Mouse (Mus musculus) midbrain, embryonic 16.5 days (tissue): ENCODE results near the gene Opn3. TPM values are rescaled to one million over a fixed set of nuclear protein-coding genes. Genes with fewer than 3 reads are reported as not detected.

Experiments used
- ATAC-seq: fragments of 200-750 bp; cut with Nextera tagmentation; 2 replicates; pipeline ENCODE4 v1.8.0; 2017; ENCODE audit warnings: moderate TSS enrichment
- H3K27ac ChIP-seq: fragments of 300-500 bp; sonication (generic); 2 replicates; pipeline ENCODE4 v1.5.1; 2014; ENCODE audit warnings: mild to moderate bottlenecking, low read length, mixed read lengths
- H3K27me3 ChIP-seq: fragments of 300-500 bp; sonication (generic); 2 replicates; pipeline ENCODE4 v1.6.1; 2014; ENCODE audit warnings: low read depth, low read length, mixed read lengths; ENCODE audit not compliant: control insufficient read depth, insufficient read depth
- H3K36me3 ChIP-seq: fragments of 300-500 bp; sonication (generic); 2 replicates; pipeline ENCODE4 v1.6.1; 2014; ENCODE audit warnings: mild to moderate bottlenecking, low read length, moderate library complexity, mixed read lengths; ENCODE audit not compliant: control insufficient read depth, insufficient read depth
- H3K4me1 ChIP-seq: fragments of 300-500 bp; sonication (generic); 2 replicates; pipeline ENCODE4 v1.6.1; 2014; ENCODE audit warnings: mild to moderate bottlenecking, low read length, mixed read lengths; ENCODE audit not compliant: control insufficient read depth, insufficient read depth
- H3K4me2 ChIP-seq: fragments of 300-500 bp; sonication (generic); 2 replicates; pipeline ENCODE4 v1.6.1; 2014; ENCODE audit warnings: mild to moderate bottlenecking, low read length, mixed read lengths
- H3K4me3 ChIP-seq: fragments of 300-500 bp; sonication (generic); 2 replicates; pipeline ENCODE4 v1.5.1; 2014; ENCODE audit warnings: low read depth, mild to moderate bottlenecking, low read length, moderate library complexity, mixed read lengths
- H3K9ac ChIP-seq: fragments of 300-500 bp; sonication (generic); 2 replicates; pipeline ENCODE4 v1.6.1; 2014; ENCODE audit warnings: low read depth, low read length, mixed read lengths
- H3K9me3 ChIP-seq: fragments of 300-500 bp; sonication (generic); replicated peaks from 2 replicates; pipeline ENCODE4 v1.6.1; 2014; ENCODE audit warnings: mild to moderate bottlenecking, low read length, mixed read lengths; ENCODE audit not compliant: control insufficient read depth, poor library complexity, severe bottlenecking
- WGBS: fragments of 180-500 bp; shearing (Covaris S2); extraction: QIAGEN DNeasy Blood & Tissue Kit; methylation state at CpG from one replicate; pipeline ENCODE4 v1.1.7; 2014; 5-methylcytosine and 5-hydroxymethylcytosine counted together
- polyA plus RNA-seq: library from polyadenylated mRNA; unstranded; fragments of >200 nt; fragmentation: Nextera tagmentation; extraction: Ambion mirVana; gene quantifications from 2 replicates; pipeline ENCODE4 v1.2.1, GENCODE M21; 2015

Opn3 gene
- polyA plus RNA-seq, 1 experiment from 2014 or later = 9.8 TPM

GRCm38 (mm10) chr1:175619814-175620431 lies 72.7 kb downstream of the Opn3 start, which contains the start of gene Kmo:
Gene Kmo, plus strand, starts transcription at chr1:175620381.
- ATAC-seq = no peak
- Histone ChIP-seq H3K4me3 (no peak within 1 kb of the TSS), H3K4me1 (peaks cover 14% of the 10 kb centered on the region), H3K9me3 (no peaks in the 10 kb centered on the region), H3K4me2 (no peak within 1 kb of the TSS), H3K27me3 (no peaks in the 10 kb centered on the region), H3K27ac (no peak within 1 kb of the TSS), H3K36me3 (peaks cover 19% of the 10 kb centered on the region), H3K9ac (no peak within 1 kb of the TSS)
- WGBS = 91% methylated on average over 13 of the region's 13 CpGs

GRCm38 (mm10) chr1:175614992-175615391 lies 77.6 kb downstream of the Opn3 start:
- Histone ChIP-seq H3K4me1 (no peaks in the 10 kb centered on the region), H3K4me2 (no peak overlapping the region), H3K4me3 (no peak overlapping the region), H3K36me3 (peaks cover 39% of the 10 kb centered on the region), H3K9me3 (no peaks in the 10 kb centered on the region), H3K27me3 (no peaks in the 10 kb centered on the region), H3K27ac (no peak overlapping the region), H3K9ac (no peak overlapping the region)
- no peak for ATAC-seq
- 88% methylated on average over 9 of the region's 9 CpGs for WGBS

Other genes starting within 250 kb of the Opn3 start
- 42.9 and 44.9 TPM in 2 replicates for gene Rgs7, start 200.3 kb downstream of the Opn3 start, polyA plus RNA-seq
- gene Kmo, start 72.4 kb downstream of the Opn3 start, polyA plus RNA-seq = 0.11 TPM in 1 of 2 replicates, not detected in the other
- gene Fh1, start 67.1 kb downstream of the Opn3 start, polyA plus RNA-seq = 88.9 and 91.9 TPM in 2 replicates
- 3.6 and 4.2 TPM in 2 replicates for gene Chml, start 125 bp upstream of the Opn3 start, polyA plus RNA-seq
- not detected in 2 replicates for gene Wdr64, start 5.8 kb upstream of the Opn3 start, polyA plus RNA-seq
- gene Exo1, start 187.8 kb upstream of the Opn3 start, polyA plus RNA-seq = 4.2 and 5.2 TPM in 2 replicates
- gene Gm38100, start 227.6 kb upstream of the Opn3 start, polyA plus RNA-seq = not detected in 2 replicates